Mouse (Mus musculus) liver, embryonic 12.5 days (tissue): ENCODE results near the gene Cadm4. TPM values are rescaled to one million over a fixed set of nuclear protein-coding genes. Genes with fewer than 3 reads are reported as not detected.

Experiments used
- polyA plus RNA-seq: library from polyadenylated mRNA; unstranded; fragments of >200 nt; fragmentation: Nextera tagmentation; extraction: Ambion mirVana; gene quantifications from 2 replicates; pipeline ENCODE4 v1.2.1, GENCODE M21; 2016

The Cadm4 gene
- polyA plus RNA-seq, 1 experiment from 2014 or later: 0.35 TPM

Other genes starting within 250 kb of the Cadm4 start
- gene Zfp109, start 244.5 kb upstream of the Cadm4 start, polyA plus RNA-seq: 2.0 and 2.7 TPM in 2 replicates
- 0.48 and 0.56 TPM in 2 replicates for gene Zfp108, start 227.2 kb upstream of the Cadm4 start, polyA plus RNA-seq
- gene Zfp93, start 211.6 kb upstream of the Cadm4 start, polyA plus RNA-seq: 1.9 and 2.2 TPM in 2 replicates
- gene Zfp61, start 180.8 kb upstream of the Cadm4 start, polyA plus RNA-seq: 7.1 and 7.7 TPM in 2 replicates
- gene Zfp94, start 165.4 kb upstream of the Cadm4 start, polyA plus RNA-seq: 3.0 and 3.6 TPM in 2 replicates
- gene Tescl, start 148.1 kb upstream of the Cadm4 start, polyA plus RNA-seq: not detected in 2 replicates
- not detected in 2 replicates for gene Lypd5, start 132.8 kb upstream of the Cadm4 start, polyA plus RNA-seq
- gene Kcnn4, start 111.8 kb upstream of the Cadm4 start, polyA plus RNA-seq: 159 and 161 TPM in 2 replicates
- gene Smg9, start 82.4 kb upstream of the Cadm4 start, polyA plus RNA-seq: 22.9 and 23.5 TPM in 2 replicates
- not detected in 2 replicates for gene Irgc1, start 29.7 kb upstream of the Cadm4 start, polyA plus RNA-seq
- gene Plaur, start 19.5 kb upstream of the Cadm4 start, polyA plus RNA-seq: 2.6 and 2.8 TPM in 2 replicates
- 12.4 and 14.2 TPM in 2 replicates for gene Zfp428, start 25.0 kb downstream of the Cadm4 start, polyA plus RNA-seq
- gene AC161166.1, start 30.4 kb downstream of the Cadm4 start, polyA plus RNA-seq: 0.20 and 0.24 TPM in 2 replicates
- gene Irgq, start 48.7 kb downstream of the Cadm4 start, polyA plus RNA-seq: 2.8 and 3.1 TPM in 2 replicates
- gene Pinlyp, start 64.1 kb downstream of the Cadm4 start, polyA plus RNA-seq: not detected in 2 replicates
- 61.5 and 63.0 TPM in 2 replicates for gene Xrcc1, start 64.3 kb downstream of the Cadm4 start, polyA plus RNA-seq
- 15.1 and 17.0 TPM in 2 replicates for gene Ethe1, start 105.5 kb downstream of the Cadm4 start, polyA plus RNA-seq
- 0.41 and 0.57 TPM in 2 replicates for gene Zfp575, start 105.6 kb downstream of the Cadm4 start, polyA plus RNA-seq
- 0.08 and 0.22 TPM in 2 replicates for gene Phldb3, start 128.7 kb downstream of the Cadm4 start, polyA plus RNA-seq
- gene Lypd3, start 154.5 kb downstream of the Cadm4 start, polyA plus RNA-seq: not detected in 2 replicates
- gene Tex101, start 194.7 kb downstream of the Cadm4 start, polyA plus RNA-seq: not detected in 2 replicates
- not detected in 2 replicates for gene BC049730, start 227.2 kb downstream of the Cadm4 start, polyA plus RNA-seq
- not detected in 2 replicates for gene Gm4763, start 244.9 kb downstream of the Cadm4 start, polyA plus RNA-seq